Mouse (Mus musculus) stomach, postnatal 0 days (tissue): ENCODE measurements around the gene Sdcbp2. TPM values are rescaled to one million over a fixed set of nuclear protein-coding genes. Genes with fewer than 3 reads are reported as not detected.
A peak's percentile ranks its signal among the peaks of the same experiment; 100 is the strongest.

Experiments
- ATAC-seq: fragments of 200-750 bp; cut with Nextera tagmentation; 2 replicates; pipeline ENCODE4 v1.8.0; 2017; ENCODE audit not compliant: low FRiP score, low TSS enrichment
- DNase-seq: peaks from one replicate; pipeline ENCODE4 v3.0.0-alpha.2; 2016; ENCODE audit warnings: low spot score
- H3K27ac ChIP-seq: fragments of 300-500 bp; sonication (generic); replicated peaks from 2 replicates; pipeline ENCODE4 v1.5.1; 2014; ENCODE audit warnings: mild to moderate bottlenecking, control low read depth
- H3K27me3 ChIP-seq: fragments of 300-500 bp; sonication (generic); 2 replicates; pipeline ENCODE4 v1.6.1; 2014; ENCODE audit warnings: low read length; ENCODE audit not compliant: control insufficient read depth, insufficient read depth
- H3K36me3 ChIP-seq: fragments of 300-500 bp; sonication (generic); 2 replicates; pipeline ENCODE4 v1.6.1; 2014; ENCODE audit warnings: low read length, mixed read lengths; ENCODE audit not compliant: control insufficient read depth, insufficient read depth
- H3K4me1 ChIP-seq: fragments of 300-500 bp; sonication (generic); replicated peaks from 2 replicates; pipeline ENCODE4 v1.6.1; 2014; ENCODE audit warnings: antibody characterized with exemption; ENCODE audit not compliant: control insufficient read depth, insufficient read depth
- H3K4me2 ChIP-seq: fragments of 300-500 bp; sonication (generic); replicated peaks from 2 replicates; pipeline ENCODE4 v1.6.1; 2014; ENCODE audit warnings: low read depth, mild to moderate bottlenecking, control low read depth, moderate library complexity
- H3K4me3 ChIP-seq: fragments of 300-500 bp; sonication (generic); 2 replicates; pipeline ENCODE4 v1.5.1; 2014; ENCODE audit warnings: low read depth, low read length, control low read depth
- H3K9ac ChIP-seq: fragments of 300-500 bp; sonication (generic); 2 replicates; pipeline ENCODE4 v1.6.1; 2014; ENCODE audit warnings: mild to moderate bottlenecking, low read length, control low read depth, mixed read lengths
- H3K9me3 ChIP-seq: fragments of 300-500 bp; sonication (generic); 2 replicates; pipeline ENCODE4 v1.6.1; 2016; ENCODE audit warnings: low read length; ENCODE audit not compliant: control insufficient read depth
- CTCF ChIP-seq: IDR thresholded peaks from 2 replicates; pipeline ENCODE4 v1.5.1; 2016; ENCODE audit warnings: antibody characterized with exemption, low read depth, mild to moderate bottlenecking, moderate library complexity
- EP300 ChIP-seq: optimal IDR thresholded peaks from 2 replicates; pipeline ENCODE3; 2016; ENCODE audit warnings: antibody characterized with exemption
- WGBS: fragments of 180-500 bp; shearing (Covaris S2); extraction: QIAGEN DNeasy Blood & Tissue Kit; methylation state at CpG from one replicate; pipeline ENCODE4 v1.1.7; 2014; 5-methylcytosine and 5-hydroxymethylcytosine counted together
- polyA plus RNA-seq: library from polyadenylated mRNA; unstranded; fragments of >200 nt; fragmentation: Nextera tagmentation; extraction: Ambion mirVana; gene quantifications from 2 replicates; pipeline ENCODE4 v1.2.1, GENCODE M21; 2015

Sdcbp2 gene
- polyA plus RNA-seq, result 156 and 169 TPM in 2 replicates

- peak; percentile 94 for DNase-seq
- Histone ChIP-seq H3K9ac (peak within 1 kb of the TSS; percentile 58), H3K9me3 (no peaks in the 10 kb centered on the region), H3K27ac (peak within 1 kb of the TSS; percentile 77), H3K27me3 (no peaks in the 10 kb centered on the region), H3K4me2 (peak within 1 kb of the TSS; percentile 35), H3K4me3 (peak within 1 kb of the TSS; percentile 18), H3K36me3 (no peaks in the 10 kb centered on the region), H3K4me1 (peaks cover 7% of the 10 kb centered on the region; the same call in 1 of the 2 replicates)
- TF ChIP-seq EP300 (no peak), CTCF (no peak)
- 49% methylated on average over 17 of the region's 17 CpGs for WGBS
- peak; percentile 96 for ATAC-seq
Measured at GRCm38 (mm10) chr2:151571873-151572700, at the start of gene Sdcbp2. TSS of gene Sdcbp2 (plus strand) at chr2:151572622.

DNA sequence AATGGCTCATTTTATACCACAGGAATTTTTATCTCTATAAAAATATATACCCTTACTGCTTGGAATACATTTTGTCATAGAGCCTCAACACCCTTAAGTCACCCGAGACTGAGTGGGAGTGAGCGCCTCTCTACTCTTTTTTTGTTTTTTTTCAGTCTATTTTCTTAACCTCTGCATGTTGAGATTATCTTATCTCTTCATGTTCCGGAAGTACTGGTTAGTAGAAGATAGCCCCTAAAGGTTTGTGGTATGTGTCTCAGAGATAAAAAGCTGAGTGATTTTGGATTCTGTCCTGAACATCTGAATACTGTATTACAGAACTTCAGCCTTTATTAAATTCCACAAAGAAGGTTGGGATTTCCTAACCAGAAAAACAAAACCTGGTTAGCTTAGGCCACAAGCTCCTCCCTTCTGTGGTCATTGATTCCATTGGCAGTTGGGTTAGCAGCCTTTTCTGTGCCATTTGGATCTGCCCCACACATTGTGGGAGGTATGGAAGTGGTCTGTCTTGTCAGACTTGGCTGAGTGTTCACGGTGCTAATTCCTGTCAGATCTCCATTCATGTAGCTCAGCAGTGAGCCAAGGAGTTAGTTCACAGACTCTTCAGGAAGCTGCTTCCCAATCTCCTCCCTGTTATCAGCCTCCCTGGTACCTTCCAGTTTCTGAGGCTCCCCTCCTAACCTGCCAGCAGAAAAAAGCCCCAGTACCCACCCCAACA lies 47.9 kb upstream of the Sdcbp2 start:
- no peak for ATAC-seq
- Histone ChIP-seq H3K4me2 (no peak overlapping the region), H3K36me3 (no peaks in the 10 kb centered on the region), H3K9me3 (no peaks in the 10 kb centered on the region), H3K27me3 (no peaks in the 10 kb centered on the region), H3K9ac (no peak overlapping the region), H3K4me1 (no peaks in the 10 kb centered on the region), H3K4me3 (no peak overlapping the region), H3K27ac (no peak overlapping the region)
- WGBS, result 49% methylated on average over 4 of the region's 4 CpGs
- DNase-seq, result no peak
- TF ChIP-seq EP300 (no peak), CTCF (no peak)

- DNase-seq, result no peak
- H3K27ac ChIP-seq, result no peak overlapping the region
- no peak for TF ChIP-seq CTCF
- no peak for TF ChIP-seq EP300
- H3K36me3 ChIP-seq, result no peaks in the 10 kb centered on the region
- no peak for ATAC-seq
- 77% methylated on average over 2 of the region's 2 CpGs for WGBS
- no peaks in the 10 kb centered on the region for H3K27me3 ChIP-seq
- no peaks in the 10 kb centered on the region for H3K9me3 ChIP-seq
- H3K4me3 ChIP-seq, result no peak overlapping the region
- H3K4me2 ChIP-seq, result no peak overlapping the region
- no peaks in the 10 kb centered on the region for H3K4me1 ChIP-seq
- no peak overlapping the region for H3K9ac ChIP-seq
Measured at GRCm38 (mm10) chr2:151525520-151525919, 46.9 kb upstream of the Sdcbp2 start.

- 90% methylated on average over 1 of the region's 1 CpGs for WGBS
Measured at GRCm38 (mm10) chr2:151528066-151528465, 44.4 kb upstream of the Sdcbp2 start.

GRCm38 (mm10) chr2:151529169-151529568 lies 43.3 kb upstream of the Sdcbp2 start:
- H3K36me3 ChIP-seq, result no peaks in the 10 kb centered on the region
- no peak overlapping the region for H3K4me2 ChIP-seq
- H3K9ac ChIP-seq, result no peak overlapping the region
- ATAC-seq (no peak), DNase-seq (no peak)
- no peak overlapping the region for H3K27ac ChIP-seq
- no peaks in the 10 kb centered on the region for H3K4me1 ChIP-seq
- H3K27me3 ChIP-seq, result no peaks in the 10 kb centered on the region
- H3K9me3 ChIP-seq, result no peaks in the 10 kb centered on the region
- H3K4me3 ChIP-seq, result no peak overlapping the region
- no peak for TF ChIP-seq CTCF
- TF ChIP-seq EP300, result no peak

More at GRCm38 (mm10) chr2:151528066-151528465, 44.4 kb upstream of the Sdcbp2 start:
- no peaks in the 10 kb centered on the region for H3K36me3 ChIP-seq
- no peak overlapping the region for H3K4me3 ChIP-seq
- H3K4me2 ChIP-seq, result no peak overlapping the region
- H3K9ac ChIP-seq, result no peak overlapping the region
- H3K27ac ChIP-seq, result no peak overlapping the region
- no peaks in the 10 kb centered on the region for H3K9me3 ChIP-seq
- DNase-seq (no peak), ATAC-seq (no peak)
- no peak for TF ChIP-seq EP300
- TF ChIP-seq CTCF, result no peak
- no peaks in the 10 kb centered on the region for H3K4me1 ChIP-seq
- H3K27me3 ChIP-seq, result no peaks in the 10 kb centered on the region
